Mouse (Mus musculus) heart, postnatal 0 days (tissue): ENCODE measurements around the gene Schip1.

Experiments
- CTCF ChIP-seq: IDR thresholded peaks from 2 replicates; pipeline ENCODE4 v1.5.1; 2016; ENCODE audit warnings: antibody characterized with exemption, control low read depth, low read depth
- EP300 ChIP-seq: IDR thresholded peaks from 2 replicates; pipeline ENCODE4 v1.6.1; 2016; ENCODE audit warnings: antibody characterized with exemption, low read depth

- no peak for TF ChIP-seq EP300
- no peak for TF ChIP-seq CTCF
Measured at GRCm38 (mm10) chr3:68466643-68467042, 402.0 kb downstream of the Schip1 start.
